Mouse (Mus musculus): ENCODE data around the gene Epn3.

DNA sequence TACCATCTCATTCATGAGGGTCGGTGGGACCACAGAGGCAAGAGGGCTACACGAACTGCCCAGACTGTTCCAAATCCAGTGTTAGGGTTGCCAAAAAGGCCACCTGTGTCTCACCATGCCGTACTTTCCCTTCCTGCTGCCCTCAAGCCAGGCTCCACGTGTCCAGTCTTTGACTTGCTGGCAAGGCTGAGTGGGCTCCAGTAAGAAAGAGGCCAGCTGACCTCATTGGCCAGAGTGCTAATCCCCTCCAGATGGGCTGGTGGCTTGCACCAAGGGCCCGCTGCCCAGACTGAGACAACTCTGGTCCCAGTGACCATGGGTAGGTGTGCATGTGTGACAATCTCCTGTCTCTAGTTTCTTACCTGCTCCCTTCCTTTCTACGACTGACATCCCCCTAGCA lies 22.1 kb downstream of the Epn3 start:
- TF ChIP-seq POLR2A (IDR thresholded peaks at IDR 0.05; ENCODE audit: low read depth, low read length) = no peak
- TF ChIP-seq CTCF (IDR thresholded peaks at IDR 0.05; ENCODE audit: extremely low read depth, insufficient read length, insufficient replicate concordance, low read depth, low read length) = no peak
